Mouse (Mus musculus) adipocyte (in vitro differentiated cells): ENCODE results near the gene Reg4.
A peak's percentile ranks its signal among the peaks of the same experiment; 100 is the strongest.

Source experiments
- DNase-seq: peaks from one replicate; pipeline ENCODE4 v3.0.0-alpha.2; 2016; ENCODE audit warnings: low spot score

The Reg4 gene

GRCm38 (mm10) chr3:98221856-98222255, at the start of gene Reg4:
Gene Reg4 (plus strand): TSS chr3:98222156.
- DNase-seq, result no peak

DNA sequence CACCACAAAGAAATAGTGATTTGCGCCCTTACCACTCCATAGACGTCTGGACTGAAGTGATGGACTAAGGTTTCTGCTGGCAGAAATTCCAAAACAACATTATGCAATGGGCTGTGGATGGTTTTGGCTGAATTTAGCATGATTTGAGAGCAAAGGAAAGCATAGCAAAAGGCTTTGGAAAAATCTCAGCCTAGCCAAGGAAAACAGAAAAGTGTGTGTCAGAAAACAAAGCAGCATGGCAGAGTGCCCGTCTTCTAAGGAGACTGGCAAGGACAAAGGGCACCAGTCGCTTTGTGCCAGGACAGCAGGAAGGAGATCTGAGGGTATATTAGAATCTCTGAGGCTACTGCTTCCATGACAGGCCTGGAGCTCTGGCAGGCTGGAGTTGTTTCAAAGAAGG, 43.6 kb upstream of the Reg4 start:
- DNase-seq, result peak; percentile 99

DNA sequence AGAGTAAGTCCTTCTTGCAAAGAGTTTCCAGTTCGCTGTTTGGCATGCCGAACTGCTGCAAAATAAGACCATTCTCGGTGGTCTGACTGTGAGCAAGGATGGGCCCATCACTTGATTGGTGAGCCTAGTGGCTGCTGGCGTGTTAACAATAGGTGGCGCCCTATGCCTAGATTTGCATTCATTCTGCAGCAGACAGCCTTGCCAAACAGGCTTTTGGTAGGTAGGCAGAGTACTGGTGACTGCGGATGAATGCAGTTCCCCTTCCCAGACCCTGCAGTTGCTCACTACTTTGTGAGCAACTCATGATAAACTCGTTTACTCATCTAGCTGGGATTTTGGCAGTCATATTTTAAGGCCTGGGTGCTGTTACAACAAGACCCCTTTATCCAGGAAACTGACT, 41.2 kb upstream of the Reg4 start:
- DNase-seq, result peak; percentile 48

DNA sequence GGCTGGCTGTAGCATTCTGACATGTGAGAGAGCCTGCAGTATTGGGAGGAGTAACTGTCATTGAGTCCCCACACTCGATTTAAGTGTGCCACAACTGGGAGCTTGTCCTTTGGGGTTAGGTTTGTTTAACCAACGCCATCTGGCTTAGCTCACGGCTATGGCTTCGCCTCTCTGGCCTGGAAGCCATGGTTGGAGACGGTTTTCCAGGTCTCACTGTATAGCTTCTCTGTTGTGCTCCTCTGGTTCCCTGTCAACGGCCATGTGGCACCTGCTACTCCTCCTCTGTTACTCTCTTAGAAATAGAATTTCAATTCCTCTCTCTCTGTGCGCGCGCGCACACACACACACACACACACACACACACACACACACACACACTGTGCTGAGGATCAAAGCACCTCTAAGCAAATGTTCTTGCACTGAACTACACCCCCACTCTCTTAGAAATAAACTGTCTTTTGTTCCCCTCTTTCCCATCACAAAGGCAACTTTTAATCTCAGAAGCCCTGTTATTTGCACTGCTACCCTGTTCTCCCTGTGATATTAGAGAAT, 36.7 kb upstream of the Reg4 start:
- no peak for DNase-seq

DNA sequence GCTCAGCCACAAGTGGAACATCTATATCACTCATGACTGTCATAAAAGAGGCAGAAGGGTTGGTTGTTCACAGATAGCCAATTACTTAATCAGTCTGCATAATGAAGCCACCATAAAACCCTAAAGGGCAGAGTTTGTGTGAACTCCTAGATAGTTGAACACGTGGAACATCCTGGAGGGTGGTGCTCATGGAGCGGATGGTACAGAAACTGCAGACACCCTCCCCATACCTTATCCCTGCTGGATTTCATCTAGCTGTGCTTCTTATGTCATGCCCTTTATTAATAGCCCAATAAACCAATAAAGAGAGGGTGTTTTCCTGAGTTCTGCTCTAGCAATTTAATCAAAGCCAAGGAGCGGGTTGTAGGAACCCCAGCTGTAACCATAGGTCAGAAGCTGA, 34.2 kb upstream of the Reg4 start:
- no peak for DNase-seq

DNA sequence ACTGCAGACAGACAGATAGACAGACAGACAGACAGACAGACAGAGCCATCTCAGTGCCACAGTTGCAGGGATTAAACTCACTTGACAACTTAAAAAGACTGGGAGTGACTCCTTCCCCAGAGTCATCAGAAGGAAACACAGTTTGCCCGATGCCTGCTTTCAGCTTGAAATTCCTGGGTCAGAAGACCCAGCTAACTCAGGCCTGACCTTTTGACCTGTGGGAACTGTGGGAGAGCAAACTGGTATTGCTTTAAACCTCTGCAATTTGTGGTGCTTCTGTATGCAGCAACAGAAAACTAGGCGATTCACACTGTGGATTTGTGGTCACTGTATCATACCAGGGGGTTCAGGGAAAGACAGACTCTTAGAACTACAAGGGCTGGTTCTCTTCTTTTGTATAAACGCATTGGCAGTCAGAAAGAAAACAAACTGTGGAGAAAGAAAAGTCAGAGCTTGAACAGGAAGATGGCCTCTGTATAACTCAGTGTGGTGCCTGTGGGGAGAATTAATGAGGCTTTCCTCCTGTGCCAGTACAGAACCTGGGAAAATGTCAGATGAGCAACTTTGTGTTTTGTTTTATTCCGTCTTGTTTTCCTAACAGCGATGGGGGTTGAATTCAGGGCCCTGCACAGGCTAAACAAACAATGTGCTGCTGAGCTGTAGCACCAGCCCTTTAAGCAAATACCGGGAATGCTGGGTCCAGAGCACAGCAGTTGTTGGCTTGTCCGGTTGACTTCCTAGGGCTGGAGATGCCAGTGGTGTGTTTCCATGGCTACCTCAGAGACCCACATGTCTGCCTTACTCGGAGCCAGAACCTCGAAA, 24.0 kb upstream of the Reg4 start:
- DNase-seq, result no peak

- no peak for DNase-seq
Measured at GRCm38 (mm10) chr3:98199747-98200146, 22.2 kb upstream of the Reg4 start.

DNA sequence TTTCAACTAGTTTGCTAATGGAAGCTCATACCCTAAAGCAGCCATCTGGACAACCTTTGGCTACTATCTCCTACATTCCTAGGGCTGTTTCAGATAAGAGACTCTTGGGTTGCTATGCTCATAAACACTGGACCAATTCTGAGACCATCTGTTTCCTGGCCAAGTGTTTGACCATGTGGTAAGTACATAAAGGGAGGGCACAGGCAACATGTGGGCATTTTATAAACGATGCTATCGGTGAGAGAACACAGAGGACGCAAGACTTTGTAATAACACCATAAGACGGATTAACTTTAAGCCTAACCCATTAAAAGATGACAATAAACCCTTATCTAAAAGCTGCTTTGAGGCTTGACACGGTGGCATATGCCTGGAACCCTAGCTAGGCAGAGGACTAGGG, 18.7 kb upstream of the Reg4 start:
- DNase-seq, result no peak

GRCm38 (mm10) chr3:98206977-98207376, 15.0 kb upstream of the Reg4 start:
- no peak for DNase-seq

DNA sequence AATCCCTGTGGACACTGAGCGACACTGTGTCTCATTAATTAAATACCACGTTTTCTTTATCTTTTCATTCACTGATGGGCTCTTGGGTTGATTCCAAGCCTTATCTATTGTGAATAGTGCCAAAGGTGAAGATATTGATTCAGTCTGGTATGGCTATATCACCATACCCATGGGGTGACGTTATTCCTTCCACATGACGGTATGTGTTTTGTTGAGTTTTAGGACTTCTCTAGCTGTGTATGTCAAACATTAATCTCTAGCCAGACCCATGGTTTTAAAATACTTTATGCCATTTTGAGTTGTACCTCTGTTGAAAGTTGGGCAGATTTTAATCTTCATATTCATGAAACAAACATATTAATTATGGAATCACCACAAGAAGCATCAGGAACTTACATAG, 12.8 kb upstream of the Reg4 start:
- no peak for DNase-seq

GRCm38 (mm10) chr3:98210860-98211259, 11.1 kb upstream of the Reg4 start:
- no peak for DNase-seq

GRCm38 (mm10) chr3:98211301-98212081, 10.5 kb upstream of the Reg4 start:
- DNase-seq, result no peak

DNA sequence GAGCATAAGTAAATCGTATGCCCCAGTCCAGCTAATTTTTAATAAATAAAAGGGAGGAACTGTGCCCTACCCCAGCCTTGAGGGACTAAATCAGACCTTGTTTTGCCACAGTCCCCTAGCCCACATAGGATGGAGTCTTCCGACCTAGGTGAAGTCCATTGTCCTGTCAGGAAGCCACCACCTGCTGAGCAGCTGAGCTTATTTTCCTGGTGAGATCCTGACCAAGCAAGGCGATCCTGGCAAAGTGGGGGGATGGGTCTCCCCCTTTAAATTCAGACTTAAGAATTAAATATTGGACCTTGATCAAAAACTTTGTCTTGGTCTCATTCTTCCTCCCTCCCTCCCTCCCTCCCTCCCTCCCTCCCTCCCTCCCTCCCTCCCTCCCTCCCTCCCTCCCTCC, 5.7 kb upstream of the Reg4 start:
- DNase-seq, result no peak

DNA sequence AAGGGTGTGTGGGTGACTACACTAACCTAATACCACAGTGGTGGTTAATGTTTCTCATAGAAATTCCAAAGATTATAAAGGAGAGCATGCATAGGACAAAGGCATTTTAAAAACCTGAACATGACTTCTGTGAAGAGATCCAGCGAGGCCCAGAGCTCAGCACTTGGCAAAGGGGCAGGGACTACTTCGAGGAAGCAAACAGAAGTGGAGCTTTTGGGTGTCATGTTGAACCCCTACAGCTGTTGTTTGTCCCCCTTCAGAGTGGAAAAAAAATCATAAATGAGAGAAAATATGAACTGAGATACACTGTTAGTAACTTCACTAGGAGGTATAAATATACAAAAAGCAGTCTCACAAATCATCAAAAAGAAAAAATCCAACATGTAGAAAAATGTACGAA, 1.3 kb downstream of the Reg4 start:
- DNase-seq, result no peak

DNA sequence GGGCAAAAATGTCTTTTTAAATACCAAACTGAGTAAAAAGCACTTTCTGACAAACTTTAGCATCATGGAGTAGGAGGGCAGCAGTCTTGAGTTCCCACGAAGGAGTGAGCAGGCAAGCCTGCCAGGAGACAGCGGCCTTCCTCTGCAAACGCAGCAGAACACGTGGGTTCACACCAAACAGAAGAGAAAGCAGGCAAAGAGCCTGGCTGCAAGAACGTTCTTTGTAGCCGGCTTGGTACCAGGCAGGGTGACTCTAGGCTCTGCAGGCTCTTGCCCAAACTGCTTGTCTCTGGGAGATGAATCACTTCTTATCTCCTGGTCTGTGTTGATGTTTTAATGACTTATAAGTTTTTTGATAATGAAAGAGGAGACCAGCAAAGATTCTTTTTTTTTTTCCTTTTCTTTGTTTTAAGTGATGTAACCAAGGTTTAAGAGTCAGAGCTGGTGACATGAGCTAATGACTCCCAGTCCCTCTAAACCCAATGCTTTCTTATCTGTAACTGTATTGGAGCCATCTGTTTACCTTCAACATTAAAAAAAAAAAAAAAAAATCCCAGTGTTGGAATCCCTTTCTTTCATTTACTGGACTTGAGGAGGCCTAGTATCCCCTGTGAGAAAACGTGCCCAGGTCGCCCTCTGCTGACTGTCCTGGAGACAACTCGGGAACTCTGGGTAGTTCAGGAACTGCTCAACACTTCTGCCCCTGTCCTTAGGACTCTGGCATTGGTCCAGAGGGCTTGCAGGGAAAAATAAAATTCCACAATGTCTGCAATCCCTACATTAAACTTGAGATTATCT, 2.0 kb downstream of the Reg4 start:
- DNase-seq, result peak; percentile 87

DNA sequence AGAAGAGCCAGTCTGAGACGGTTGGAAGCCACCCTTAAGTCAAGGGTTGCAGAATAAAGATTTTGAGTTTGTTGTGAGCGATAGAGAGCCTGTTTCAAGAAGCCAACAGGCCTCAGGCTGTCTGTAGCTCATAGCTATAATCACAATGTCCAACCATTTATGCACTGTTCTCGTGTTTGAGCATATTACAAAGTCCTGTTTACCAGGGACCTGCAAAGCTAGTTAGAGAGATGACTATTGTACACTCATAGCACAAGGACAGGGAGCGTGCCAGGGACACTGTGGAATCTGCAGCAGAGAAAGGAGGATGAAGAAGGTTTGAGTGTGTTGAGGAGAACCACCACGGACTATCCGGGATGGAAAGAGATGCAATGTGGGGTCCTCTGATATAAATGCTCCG, 3.0 kb downstream of the Reg4 start:
- DNase-seq, result no peak

DNA sequence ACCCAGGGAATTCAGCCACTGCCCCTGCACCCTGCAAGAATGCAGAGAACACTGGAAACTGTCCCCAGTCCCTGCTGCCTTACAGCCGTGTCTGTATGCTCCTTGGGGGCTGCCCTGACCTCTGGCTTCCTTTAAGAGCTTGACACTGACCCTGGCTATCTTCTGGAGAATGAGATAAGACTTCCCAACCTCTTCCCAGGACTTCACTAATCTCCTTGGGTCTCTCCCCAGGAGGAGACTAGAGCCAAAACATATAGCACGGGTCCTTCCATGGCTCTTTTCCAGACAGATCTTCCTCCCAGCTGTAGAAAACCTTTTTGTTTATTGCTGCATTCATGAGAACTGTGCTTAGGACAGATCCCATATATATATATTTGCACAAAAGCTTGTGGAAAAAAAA, 3.8 kb downstream of the Reg4 start:
- no peak for DNase-seq

DNA sequence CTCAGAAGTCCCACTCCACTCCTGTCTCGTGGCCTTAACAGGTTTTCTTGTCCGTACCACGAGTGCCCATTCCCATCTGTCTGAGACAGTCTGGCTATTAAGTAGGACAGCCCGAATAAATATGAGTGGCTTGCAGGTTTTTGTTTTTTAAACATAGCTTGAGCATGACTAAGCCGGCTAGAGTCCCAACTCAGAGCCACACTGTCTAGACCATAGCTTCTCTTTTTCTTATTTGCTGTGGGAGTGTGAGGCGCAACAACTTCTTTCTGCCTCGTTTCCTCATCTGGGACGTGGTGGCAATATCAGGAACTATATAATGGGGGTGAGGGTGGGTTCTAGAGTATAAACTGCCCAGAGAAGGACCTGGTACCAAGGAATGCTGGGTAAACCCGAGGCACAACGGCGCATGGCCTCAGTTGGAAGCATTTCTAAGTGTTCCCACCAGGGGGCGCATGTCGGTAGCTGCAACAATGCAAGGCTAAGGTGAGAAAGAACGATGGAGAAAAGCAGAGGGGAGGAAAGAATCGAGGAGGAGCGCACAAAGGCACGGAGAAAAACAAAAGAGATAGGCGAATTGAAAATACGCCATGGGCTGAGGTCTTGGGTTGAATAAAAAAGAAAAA, 5.1 kb downstream of the Reg4 start:
- peak; percentile 79 for DNase-seq

GRCm38 (mm10) chr3:98227763-98228162, 5.8 kb downstream of the Reg4 start:
- DNase-seq, result no peak

DNA sequence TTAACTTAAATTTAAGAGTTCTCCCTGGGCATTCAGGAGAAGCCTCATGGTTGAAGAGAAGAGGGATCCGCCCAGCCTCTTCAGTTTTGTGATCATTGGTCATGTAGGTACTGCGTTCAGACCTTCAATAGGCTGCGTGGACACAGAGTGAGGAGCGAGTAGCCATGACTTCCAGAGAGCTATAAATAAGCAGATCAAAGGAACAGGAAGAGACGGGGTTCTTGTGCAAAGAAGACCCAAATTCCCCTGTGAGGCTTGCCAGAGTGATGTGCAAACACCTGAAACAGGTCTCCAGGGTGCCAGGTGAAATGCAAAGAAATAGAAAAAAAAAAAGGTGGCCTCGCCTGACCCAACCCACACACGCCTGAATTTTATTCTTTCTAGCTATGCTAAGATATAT, 8.0 kb downstream of the Reg4 start:
- DNase-seq, result no peak

- no peak for DNase-seq
Measured at GRCm38 (mm10) chr3:98233504-98233903, 11.5 kb downstream of the Reg4 start.

GRCm38 (mm10) chr3:98236266-98236665, 14.3 kb downstream of the Reg4 start:
- DNase-seq, result no peak
